15 mouse cellular contexts compared by ENCODE assay signal in the genomic region with DNA sequence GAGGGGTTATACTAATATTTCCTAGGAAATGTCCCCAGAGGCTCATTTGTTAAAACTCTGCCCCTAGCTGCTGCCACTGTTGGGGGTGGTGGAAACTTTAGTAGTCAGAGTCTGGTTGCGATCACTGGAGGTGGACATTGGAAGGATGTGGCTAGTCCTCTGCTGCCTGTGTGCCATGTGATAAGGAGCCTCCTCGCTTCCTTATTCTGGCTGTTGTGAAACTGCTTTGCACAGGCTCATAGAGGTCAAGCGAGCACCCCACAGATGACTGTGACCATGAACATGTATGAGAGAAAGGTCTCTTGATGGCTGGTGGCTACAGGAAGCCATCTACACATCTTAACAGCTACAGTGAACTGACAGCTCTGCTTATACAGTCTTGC.
DNase-seq lines count a peak whose midpoint lies in the region; ATAC-seq lines count a peak whose summit lies in the region.
"Had no signal": no experiment of that assay in that cellular context is flagged by ENCODE, and none has a peak within 500 bp of the region (broad histone marks: within the 10 kb centered on the region; RNA-seq: fewer than 3 reads in every experiment).

No protein-coding gene starts in this region.

- no peaks in the 10 kb centered on the region for H3K27me3 ChIP-seq in liver, embryonic 11.5 days (replicated peaks; ENCODE audit: control insufficient read depth, insufficient read depth, low read length)
- no peaks in the 10 kb centered on the region for H3K27me3 ChIP-seq in hindbrain, embryonic 14.5 days (ENCODE audit: control insufficient read depth, insufficient read depth, low read length)

- H3K4me2 ChIP-seq in liver, embryonic 11.5 days = peak overlapping the region; percentile 11
- no peak overlapping the region for H3K4me2 ChIP-seq in hindbrain, embryonic 14.5 days (replicated peaks)

- peak; percentile 18 for ATAC-seq in CD4-positive, CD25-positive, alpha-beta regulatory T cell, adult 4 months
- ATAC-seq in activated CD4-positive, CD25-positive, alpha-beta regulatory T cell, adult 4 months = peak; percentile 40
- ATAC-seq in liver, embryonic 11.5 days (replicated peaks; ENCODE audit: low FRiP score) = peak; percentile 74
- peak; percentile 69 for ATAC-seq in megakaryocyte-erythroid progenitor cell, adult 5-6 weeks (replicated peaks; ENCODE audit: low FRiP score, low TSS enrichment, poor library complexity, severe bottlenecking)
- no peak for ATAC-seq in hindbrain, embryonic 14.5 days (ENCODE audit: low FRiP score)

- H3K9me3 ChIP-seq in liver, embryonic 11.5 days (ENCODE audit: control insufficient read depth, low read length) = no peaks in the 10 kb centered on the region
- no peaks in the 10 kb centered on the region for H3K9me3 ChIP-seq in hindbrain, embryonic 14.5 days (ENCODE audit: control insufficient read depth, low read length)

- peak overlapping the region; percentile 35; the same call in 1 of the 2 replicates for H3K27ac ChIP-seq in liver, embryonic 11.5 days (ENCODE audit: low read depth, low read length)
- H3K27ac ChIP-seq in hindbrain, embryonic 14.5 days = no peak overlapping the region
- H3K27ac ChIP-seq: heart, adult 2 months; left cerebral cortex, adult 2 months had no signal

- 31% methylated on average over 3 of the region's 3 CpGs for WGBS in liver, embryonic 11.5 days
- WGBS in hindbrain, embryonic 14.5 days = 97% methylated on average over 3 of the region's 3 CpGs

- H3K36me3 ChIP-seq in liver, embryonic 11.5 days (ENCODE audit: control insufficient read depth, insufficient read depth, low read length) = no peaks in the 10 kb centered on the region
- no peaks in the 10 kb centered on the region for H3K36me3 ChIP-seq in hindbrain, embryonic 14.5 days (replicated peaks; ENCODE audit: control insufficient read depth, insufficient read depth)

- H3K9ac ChIP-seq in liver, embryonic 11.5 days (ENCODE audit: low read depth, low read length) = no peak overlapping the region
- no peak overlapping the region for H3K9ac ChIP-seq in hindbrain, embryonic 14.5 days

- no peak for DNase-seq in liver, embryonic 11.5 days (ENCODE audit: low spot score)
- no peak for DNase-seq in hindbrain, embryonic 14.5 days (ENCODE audit: low spot score)
- DNase-seq in spleen, postnatal 14 days (ENCODE audit: low spot score in 2 of 2) = no peak
- no peak for DNase-seq in adrenal gland, postnatal 36 days
- DNase-seq: adrenal gland, postnatal 14 days; cerebellum, adult 11 months; heart, adult 2 months; kidney, adult 18-20 months; midbrain, embryonic 14.5 days; right cerebral cortex, adult 18-20 months; thymus, postnatal 25 days had no signal

- peaks cover 43% of the 10 kb centered on the region for H3K4me1 ChIP-seq in liver, embryonic 11.5 days (replicated peaks; ENCODE audit: control insufficient read depth, insufficient read depth, low read length)
- no peaks in the 10 kb centered on the region for H3K4me1 ChIP-seq in hindbrain, embryonic 14.5 days (replicated peaks; ENCODE audit: control insufficient read depth, insufficient read depth, low read length)

- H3K4me3 ChIP-seq in liver, embryonic 11.5 days (ENCODE audit: low read depth, low read length) = no peak overlapping the region
- H3K4me3 ChIP-seq in hindbrain, embryonic 14.5 days (replicated peaks; ENCODE audit: low read length) = no peak overlapping the region
- H3K4me3 ChIP-seq: heart, adult 2 months; left cerebral cortex, adult 2 months had no signal
